Mouse (Mus musculus): ENCODE measurements around the gene Tprn.

GRCm38 (mm10) chr2:25311491-25311891, 49.1 kb downstream of the Tprn start:
- TF ChIP-seq CTCF (IDR thresholded peaks at IDR 0.05; ENCODE audit: extremely low read depth, insufficient read depth, low read length): no peak
- no peak for TF ChIP-seq POLR2A (IDR thresholded peaks at IDR 0.05; ENCODE audit: extremely low read depth, insufficient read depth, low read length)
